Comparison of ENCODE assay signal across 25 mouse cellular contexts in genomic region chr5:126127486-126127885, GRCm38 (mm10).
DNase-seq lines count a peak whose midpoint lies in the region; ATAC-seq and TF ChIP-seq lines count a peak whose summit lies in the region.
"Had no signal": no experiment of that assay in that cellular context is flagged by ENCODE, and none has a peak within 500 bp of the region (broad histone marks: within the 10 kb centered on the region; RNA-seq: fewer than 3 reads in every experiment).

No protein-coding gene starts in this region.

- H3K4me3 ChIP-seq in hindbrain, postnatal 0 days (ENCODE audit: low read length): no peak overlapping the region
- H3K4me3 ChIP-seq in hindbrain, embryonic 16.5 days (ENCODE audit: low read length): no peak overlapping the region
- H3K4me3 ChIP-seq: embryonic facial prominence, embryonic 15.5 days; heart, embryonic 13.5 days; liver, embryonic 13.5 days; midbrain, embryonic 12.5 days had no signal

- ATAC-seq in cerebellum, adult (ENCODE audit: insufficient number of reproducible peaks, low FRiP score, low TSS enrichment): no peak
- ATAC-seq in hindbrain, postnatal 0 days: no peak
- ATAC-seq in hindbrain, embryonic 16.5 days: no peak
- no peak for ATAC-seq in inflammation-experienced regulatory T-cells, adult 6 months

- peak; percentile 52 to 62 for DNase-seq in cerebellum, postnatal 10 days
- peak; percentile 54 for DNase-seq in hindbrain, postnatal 0 days (ENCODE audit: low spot score)
- peak; percentile 49 to 51 for DNase-seq in cerebellum, postnatal 14 days
- no peak for DNase-seq in heart, adult 9 months (ENCODE audit: low spot score in 2 of 2)
- DNase-seq: adrenal gland, adult 8-10 months; B cell, adult 2 months; embryo, embryonic 11 days; gastrocnemius, postnatal 25 days; heart, adult 18-20 months; heart, postnatal 14 days; kidney, adult 18-20 months; kidney, postnatal 4 days; liver, embryonic 13.5 days; lung, adult 2 months; lung, postnatal 14 days; right cerebral cortex, postnatal 25 days; spleen, adult 18-20 months had no signal

- H3K27ac ChIP-seq in hindbrain, postnatal 0 days: no peak overlapping the region
- H3K27ac ChIP-seq in hindbrain, embryonic 16.5 days (ENCODE audit: low read depth, low read length): no peak overlapping the region
- H3K27ac ChIP-seq: embryonic facial prominence, embryonic 15.5 days; heart, embryonic 13.5 days; liver, embryonic 13.5 days; midbrain, embryonic 12.5 days had no signal

- H3K4me1 ChIP-seq in hindbrain, postnatal 0 days (ENCODE audit: insufficient read depth, low read length): no peaks in the 10 kb centered on the region
- H3K4me1 ChIP-seq in hindbrain, embryonic 16.5 days (ENCODE audit: control insufficient read depth, insufficient read depth, low read depth, low read length): peaks cover 6% of the 10 kb centered on the region
- H3K4me1 ChIP-seq: embryonic facial prominence, embryonic 15.5 days; heart, embryonic 13.5 days; liver, embryonic 13.5 days had no signal

- TF ChIP-seq CTCF in hindbrain, postnatal 0 days (IDR thresholded peaks at IDR 0.05; ENCODE audit: low read depth): no peak

- WGBS in hindbrain, postnatal 0 days: 20% methylated on average over 6 of the region's 6 CpGs
- WGBS in hindbrain, embryonic 16.5 days: 27% methylated on average over 6 of the region's 6 CpGs

- H3K9me3 ChIP-seq in hindbrain, postnatal 0 days (ENCODE audit: low read length): no peaks in the 10 kb centered on the region
- H3K9me3 ChIP-seq in hindbrain, embryonic 16.5 days (ENCODE audit: control insufficient read depth, low read length): no peaks in the 10 kb centered on the region
- H3K9me3 ChIP-seq: embryonic facial prominence, embryonic 15.5 days; heart, embryonic 13.5 days; midbrain, embryonic 12.5 days had no signal

- H3K9ac ChIP-seq in hindbrain, postnatal 0 days (replicated peaks; ENCODE audit: low read length): no peak overlapping the region
- no peak overlapping the region for H3K9ac ChIP-seq in hindbrain, embryonic 16.5 days (ENCODE audit: low read depth, low read length)
- H3K9ac ChIP-seq: embryonic facial prominence, embryonic 15.5 days; heart, embryonic 13.5 days; liver, embryonic 13.5 days; midbrain, embryonic 12.5 days had no signal

- H3K27me3 ChIP-seq in hindbrain, postnatal 0 days (ENCODE audit: insufficient read depth, low read length): no peaks in the 10 kb centered on the region
- H3K27me3 ChIP-seq in hindbrain, embryonic 16.5 days (replicated peaks; ENCODE audit: control insufficient read depth, insufficient read depth, low read length): no peaks in the 10 kb centered on the region
- H3K27me3 ChIP-seq: CH12.LX; embryonic facial prominence, embryonic 15.5 days; heart, embryonic 13.5 days; liver, embryonic 13.5 days; midbrain, embryonic 12.5 days had no signal

- H3K4me2 ChIP-seq in hindbrain, postnatal 0 days (ENCODE audit: low read depth, low read length): no peak overlapping the region
- no peak overlapping the region for H3K4me2 ChIP-seq in hindbrain, embryonic 16.5 days (ENCODE audit: low read length)
- H3K4me2 ChIP-seq: embryonic facial prominence, embryonic 15.5 days; heart, embryonic 13.5 days; liver, embryonic 13.5 days; midbrain, embryonic 12.5 days had no signal

- H3K36me3 ChIP-seq in hindbrain, postnatal 0 days (ENCODE audit: insufficient read depth, low read length): no peaks in the 10 kb centered on the region
- no peaks in the 10 kb centered on the region for H3K36me3 ChIP-seq in hindbrain, embryonic 16.5 days (ENCODE audit: control insufficient read depth, insufficient read depth, low read length)
- H3K36me3 ChIP-seq: embryonic facial prominence, embryonic 15.5 days; G1E; heart, embryonic 13.5 days; liver, embryonic 13.5 days; midbrain, embryonic 12.5 days had no signal

Comparison
In these comparisons a context has a peak if more than half of its experiments do, and no peak if none do; other contexts are left out.
1. DNase-seq: peak in cerebellum, postnatal 10 days (2 of 2), hindbrain, postnatal 0 days (single experiment) and cerebellum, postnatal 14 days (2 of 2); none in heart, adult 9 months (0 of 2).